Mouse (Mus musculus): ENCODE data around the gene Ifna16. TPM values are rescaled to one million over a fixed set of nuclear protein-coding genes. Genes with fewer than 3 reads are reported as not detected.

Gene Ifna16
- polyA plus RNA-seq, 1 experiment from 2014 or later, result not detected

DNA sequence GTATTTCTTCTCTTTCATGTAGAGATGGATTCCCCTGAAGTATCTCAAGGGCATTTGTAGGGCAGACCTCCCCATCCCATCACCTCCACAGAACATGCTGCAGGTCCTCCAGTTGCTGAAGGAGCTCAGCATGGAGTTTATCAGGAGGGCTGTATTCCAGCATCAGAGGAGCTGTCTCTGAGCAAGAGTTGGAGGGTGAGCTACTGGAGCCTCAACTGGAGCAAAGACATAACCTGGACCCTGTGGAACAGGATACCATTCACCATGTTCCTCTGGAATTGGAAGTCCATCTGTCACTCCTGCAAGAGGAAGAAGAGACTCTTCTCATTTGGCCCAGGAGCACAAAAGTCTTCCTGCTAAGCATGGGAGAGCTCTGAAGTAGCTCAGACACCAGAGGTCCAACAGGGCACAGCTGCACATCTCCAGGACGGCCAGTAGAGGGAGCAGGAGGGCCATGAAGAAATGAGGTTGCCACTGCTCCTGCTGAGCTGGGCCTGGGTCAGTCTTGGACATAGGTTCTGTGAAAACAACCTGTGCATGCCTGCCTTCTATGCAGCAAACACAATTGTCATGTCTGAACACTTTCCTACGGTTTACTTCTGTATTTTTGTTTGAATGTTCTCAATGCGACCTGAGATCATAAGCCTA lies 19.6 kb upstream of the Ifna16 start:
- H3K36me3 ChIP-seq (ENCODE audit: control insufficient read depth, insufficient read depth), result no peaks in the 10 kb centered on the region
- no peak overlapping the region for H3K4me3 ChIP-seq (ENCODE audit: low read depth, low read length)
- no peaks in the 10 kb centered on the region for H3K27me3 ChIP-seq (replicated peaks; ENCODE audit: control insufficient read depth, insufficient read depth, low read length)
- no peak overlapping the region for H3K27ac ChIP-seq (ENCODE audit: low read depth, low read length)
- ATAC-seq, result peak; percentile 59; the same call in 1 of the 2 replicates
- WGBS, result 30% methylated on average over 3 of the region's 3 CpGs
- no peak overlapping the region for H3K4me2 ChIP-seq (replicated peaks; ENCODE audit: low read depth)
- no peak overlapping the region for H3K9ac ChIP-seq (ENCODE audit: low read depth, low read length)
- no peaks in the 10 kb centered on the region for H3K4me1 ChIP-seq (replicated peaks; ENCODE audit: control insufficient read depth, insufficient read depth, low read length)
- peak; percentile 99 for TF ChIP-seq CTCF (IDR thresholded peaks at IDR 0.05; ENCODE audit: low read depth)
- no peaks in the 10 kb centered on the region for H3K9me3 ChIP-seq (ENCODE audit: control insufficient read depth)

DNA sequence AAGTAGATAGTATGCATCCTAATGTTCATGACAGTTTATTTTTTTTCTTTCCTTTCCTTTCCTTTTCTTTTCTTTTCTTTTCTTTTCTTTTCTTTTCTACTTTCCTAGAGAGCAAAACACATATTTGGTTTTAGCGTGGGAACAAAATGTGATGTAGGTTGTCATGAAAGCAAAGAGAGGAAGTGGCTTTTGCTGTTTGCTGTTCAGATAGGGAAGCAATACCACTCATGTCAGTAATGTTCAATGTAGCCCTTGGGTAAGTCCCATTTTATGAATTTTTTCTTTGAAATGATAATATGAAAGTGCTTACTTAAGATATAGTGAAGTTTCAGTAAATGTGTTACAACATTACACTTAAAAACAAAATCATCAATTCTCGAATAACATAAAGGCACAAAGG lies 16.7 kb upstream of the Ifna16 start:
- Histone ChIP-seq H3K9me3 (ENCODE audit: control insufficient read depth) (no peaks in the 10 kb centered on the region), H3K36me3 (ENCODE audit: control insufficient read depth, insufficient read depth) (no peaks in the 10 kb centered on the region), H3K4me3 (ENCODE audit: low read depth, low read length) (no peak overlapping the region), H3K9ac (ENCODE audit: low read depth, low read length) (no peak overlapping the region), H3K4me1 (replicated peaks; ENCODE audit: control insufficient read depth, insufficient read depth, low read length) (no peaks in the 10 kb centered on the region), H3K27me3 (replicated peaks; ENCODE audit: control insufficient read depth, insufficient read depth, low read length) (no peaks in the 10 kb centered on the region), H3K27ac (ENCODE audit: low read depth, low read length) (no peak overlapping the region), H3K4me2 (replicated peaks; ENCODE audit: low read depth) (no peak overlapping the region)
- TF ChIP-seq CTCF (IDR thresholded peaks at IDR 0.05; ENCODE audit: low read depth), result no peak
- no peak for ATAC-seq
- 82% methylated on average over 2 of the region's 2 CpGs for WGBS

DNA sequence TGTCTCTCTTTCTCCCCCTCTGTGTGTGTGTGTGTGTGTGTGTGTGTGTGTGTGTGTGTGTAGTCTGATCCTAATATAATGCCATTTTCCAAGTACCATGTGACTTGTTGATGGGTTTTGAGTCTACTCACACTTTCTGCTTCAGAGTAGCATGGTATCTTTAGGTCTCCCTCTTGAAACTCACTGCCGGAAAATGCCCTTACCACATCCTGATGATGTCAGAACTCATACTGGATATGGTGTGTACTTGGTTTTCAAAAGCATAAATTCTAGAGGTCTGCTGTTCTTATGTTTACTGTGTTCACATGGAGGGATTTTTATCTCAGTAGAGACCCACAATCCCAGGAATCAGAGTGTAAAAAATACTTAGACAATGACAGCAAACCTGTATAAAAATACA lies 15.8 kb upstream of the Ifna16 start:
- H3K9me3 ChIP-seq (ENCODE audit: control insufficient read depth), result no peaks in the 10 kb centered on the region
- 80% methylated on average over 1 of the region's 1 CpGs for WGBS
- no peak for TF ChIP-seq CTCF (IDR thresholded peaks at IDR 0.05; ENCODE audit: low read depth)
- ATAC-seq, result no peak
- H3K4me3 ChIP-seq (ENCODE audit: low read depth, low read length), result no peak overlapping the region
- no peaks in the 10 kb centered on the region for H3K27me3 ChIP-seq (replicated peaks; ENCODE audit: control insufficient read depth, insufficient read depth, low read length)
- no peak overlapping the region for H3K4me2 ChIP-seq (replicated peaks; ENCODE audit: low read depth)
- no peaks in the 10 kb centered on the region for H3K36me3 ChIP-seq (ENCODE audit: control insufficient read depth, insufficient read depth)
- no peaks in the 10 kb centered on the region for H3K4me1 ChIP-seq (replicated peaks; ENCODE audit: control insufficient read depth, insufficient read depth, low read length)
- no peak overlapping the region for H3K9ac ChIP-seq (ENCODE audit: low read depth, low read length)
- H3K27ac ChIP-seq (ENCODE audit: low read depth, low read length), result no peak overlapping the region

DNA sequence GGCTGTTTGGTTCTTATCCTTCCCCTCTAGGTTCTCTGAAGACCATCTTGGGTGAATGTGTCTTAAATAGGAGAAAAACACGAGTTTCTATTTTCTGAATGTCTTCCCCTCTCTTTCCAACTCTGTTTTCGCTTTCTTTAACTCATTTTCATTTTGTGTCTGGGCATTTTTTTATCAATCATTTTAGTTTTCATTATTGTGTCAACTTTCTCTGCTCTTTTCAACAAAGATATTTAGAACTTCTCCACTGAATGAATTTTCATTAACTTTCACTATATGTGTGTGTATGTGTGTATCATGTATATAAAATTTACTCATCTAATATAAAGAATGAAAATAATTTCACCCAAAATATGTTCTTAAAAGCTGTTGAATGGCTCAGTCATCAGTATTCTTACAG lies 14.5 kb upstream of the Ifna16 start, which contains the start of gene Ifnab:
Gene Ifnab, minus strand, starts transcription at position 101 of the 400 bp plus-strand sequence.
- no peaks in the 10 kb centered on the region for H3K27me3 ChIP-seq (replicated peaks; ENCODE audit: control insufficient read depth, insufficient read depth, low read length)
- WGBS, result 65% methylated on average over 2 of the region's 2 CpGs
- H3K4me3 ChIP-seq (ENCODE audit: low read depth, low read length), result no peak within 1 kb of the TSS
- no peak for TF ChIP-seq CTCF (IDR thresholded peaks at IDR 0.05; ENCODE audit: low read depth)
- no peak for ATAC-seq
- no peaks in the 10 kb centered on the region for H3K36me3 ChIP-seq (ENCODE audit: control insufficient read depth, insufficient read depth)
- no peak within 1 kb of the TSS for H3K4me2 ChIP-seq (replicated peaks; ENCODE audit: low read depth)
- H3K27ac ChIP-seq (ENCODE audit: low read depth, low read length), result no peak within 1 kb of the TSS
- no peaks in the 10 kb centered on the region for H3K4me1 ChIP-seq (replicated peaks; ENCODE audit: control insufficient read depth, insufficient read depth, low read length)
- H3K9ac ChIP-seq (ENCODE audit: low read depth, low read length), result no peak within 1 kb of the TSS
- H3K9me3 ChIP-seq (ENCODE audit: control insufficient read depth), result no peaks in the 10 kb centered on the region

DNA sequence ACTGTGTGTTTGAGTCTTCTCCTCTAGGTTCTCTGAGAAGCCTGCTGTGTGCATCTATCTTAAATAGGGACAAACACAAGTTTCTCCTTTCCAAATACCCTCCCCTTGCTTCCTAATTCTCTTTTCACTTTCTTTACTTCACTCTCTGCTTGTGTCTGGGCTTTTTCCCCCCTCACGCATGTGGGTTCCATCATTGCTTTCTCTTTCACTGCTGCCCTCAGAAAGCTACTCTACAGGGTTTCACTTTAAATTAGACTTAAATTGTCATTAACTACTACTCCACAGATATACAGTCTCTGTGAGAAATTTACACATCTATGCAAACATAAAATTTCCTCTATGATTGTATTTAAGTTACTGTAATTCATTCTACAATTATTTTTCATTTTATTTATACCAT lies 7.1 kb upstream of the Ifna16 start, which contains the start of gene Ifna2:
Gene Ifna2, minus strand, starts transcription at position 101 of the 400 bp plus-strand sequence.
- Histone ChIP-seq H3K27me3 (replicated peaks; ENCODE audit: control insufficient read depth, insufficient read depth, low read length) (no peaks in the 10 kb centered on the region), H3K4me2 (replicated peaks; ENCODE audit: low read depth) (no peak within 1 kb of the TSS), H3K4me3 (ENCODE audit: low read depth, low read length) (no peak within 1 kb of the TSS), H3K9ac (ENCODE audit: low read depth, low read length) (no peak within 1 kb of the TSS), H3K9me3 (ENCODE audit: control insufficient read depth) (no peaks in the 10 kb centered on the region), H3K4me1 (replicated peaks; ENCODE audit: control insufficient read depth, insufficient read depth, low read length) (no peaks in the 10 kb centered on the region), H3K27ac (ENCODE audit: low read depth, low read length) (no peak within 1 kb of the TSS), H3K36me3 (ENCODE audit: control insufficient read depth, insufficient read depth) (no peaks in the 10 kb centered on the region)
- ATAC-seq, result no peak
- 71% methylated on average over 1 of the region's 1 CpGs for WGBS
- TF ChIP-seq CTCF (IDR thresholded peaks at IDR 0.05; ENCODE audit: low read depth), result no peak

DNA sequence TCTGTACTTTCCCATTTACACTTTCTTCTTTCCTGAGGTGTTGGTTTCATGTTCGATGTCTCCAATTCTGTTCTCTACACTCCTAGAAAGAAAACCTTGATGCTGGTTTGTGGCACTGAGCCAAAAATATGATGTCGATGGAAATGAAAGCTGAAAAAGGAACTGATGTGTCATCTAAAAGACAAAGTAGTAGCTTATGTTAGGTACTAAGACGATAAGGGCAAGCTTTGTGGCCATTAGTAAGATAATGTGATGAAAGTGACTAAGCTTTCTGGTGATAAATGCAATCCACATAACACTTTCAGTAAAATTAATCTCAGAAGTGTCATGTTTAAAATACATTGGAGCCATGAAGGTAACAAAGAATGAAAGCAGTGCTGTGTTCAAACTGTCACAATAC lies 4.6 kb upstream of the Ifna16 start:
- H3K27ac ChIP-seq (ENCODE audit: low read depth, low read length), result no peak overlapping the region
- TF ChIP-seq CTCF (IDR thresholded peaks at IDR 0.05; ENCODE audit: low read depth), result no peak
- H3K9ac ChIP-seq (ENCODE audit: low read depth, low read length), result no peak overlapping the region
- H3K4me2 ChIP-seq (replicated peaks; ENCODE audit: low read depth), result no peak overlapping the region
- no peak overlapping the region for H3K4me3 ChIP-seq (ENCODE audit: low read depth, low read length)
- H3K27me3 ChIP-seq (replicated peaks; ENCODE audit: control insufficient read depth, insufficient read depth, low read length), result no peaks in the 10 kb centered on the region
- 52% methylated on average over 3 of the region's 3 CpGs for WGBS
- no peak for ATAC-seq
- no peaks in the 10 kb centered on the region for H3K36me3 ChIP-seq (ENCODE audit: control insufficient read depth, insufficient read depth)
- no peaks in the 10 kb centered on the region for H3K9me3 ChIP-seq (ENCODE audit: control insufficient read depth)
- H3K4me1 ChIP-seq (replicated peaks; ENCODE audit: control insufficient read depth, insufficient read depth, low read length), result no peaks in the 10 kb centered on the region

Data from intestine, postnatal 0 days (tissue).